Mouse (Mus musculus): Measurements from ENCODE around the gene Ccdc88c. TPM values are rescaled to one million over a fixed set of nuclear protein-coding genes. Genes with fewer than 3 reads are reported as not detected.

Ccdc88c gene
- polyA plus RNA-seq, 2 experiments, result 5.3 to 9.2 TPM

DNA sequence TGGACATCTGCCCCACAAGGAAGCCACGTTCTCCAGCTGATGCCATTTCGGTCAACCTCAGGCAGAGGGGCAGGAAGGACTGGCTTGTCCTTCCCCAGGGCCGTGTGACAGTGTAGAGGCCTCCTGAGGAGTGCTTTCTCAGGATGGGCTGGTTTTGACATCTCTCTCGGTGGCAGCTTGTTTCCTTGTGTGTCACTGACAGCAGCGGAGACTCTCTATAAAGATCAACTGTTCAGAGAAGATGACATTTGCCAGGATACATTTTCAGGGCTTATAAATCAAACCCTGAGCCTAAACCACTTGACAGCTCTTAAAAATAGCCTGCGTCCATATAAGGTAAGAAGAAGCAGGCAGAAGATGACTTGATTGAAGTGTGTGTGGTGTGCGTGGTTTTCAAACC, 59.0 kb downstream of the Ccdc88c start:
- H3K27ac ChIP-seq, result no peak overlapping the region
- DNase-seq (ENCODE audit: low read depth in 3 of 3, low spot score in 3 of 3) (no peak), ATAC-seq (ENCODE audit: insufficient read depth) (no peak)
- H3K4me1 ChIP-seq (replicated peaks; ENCODE audit: control insufficient read depth in 2 of 2, insufficient read depth in 2 of 2, low read length in 1 of 2), result peaks cover 3 to 9% of the 10 kb centered on the region in 2 experiments; a peak in 1 of 4 replicates
- no peak overlapping the region for H3K9ac ChIP-seq (replicated peaks)
- no peak overlapping the region for H3K4me3 ChIP-seq (ENCODE audit: insufficient read depth in 1 of 2, low read depth in 2 of 2, low read length in 2 of 2)
- WGBS (ENCODE audit: insufficient replicate concordance), result 65% methylated on average over 7 of the region's 7 CpGs
- H3K27me3 ChIP-seq (ENCODE audit: control insufficient read depth, insufficient read depth, low read length), result no peaks in the 10 kb centered on the region
- peaks cover 4% of the 10 kb centered on the region for H3K36me3 ChIP-seq (replicated peaks; ENCODE audit: control insufficient read depth, insufficient read depth, low read depth)
- H3K4me2 ChIP-seq (ENCODE audit: low read depth), result no peak overlapping the region
- H3K9me3 ChIP-seq (ENCODE audit: control insufficient read depth, low read length), result no peaks in the 10 kb centered on the region
- TF ChIP-seq CTCF (IDR thresholded peaks at IDR 0.05; ENCODE audit: low read depth) (no peak), EP300 (IDR thresholded peaks at IDR 0.05; ENCODE audit: low read depth) (no peak)

DNA sequence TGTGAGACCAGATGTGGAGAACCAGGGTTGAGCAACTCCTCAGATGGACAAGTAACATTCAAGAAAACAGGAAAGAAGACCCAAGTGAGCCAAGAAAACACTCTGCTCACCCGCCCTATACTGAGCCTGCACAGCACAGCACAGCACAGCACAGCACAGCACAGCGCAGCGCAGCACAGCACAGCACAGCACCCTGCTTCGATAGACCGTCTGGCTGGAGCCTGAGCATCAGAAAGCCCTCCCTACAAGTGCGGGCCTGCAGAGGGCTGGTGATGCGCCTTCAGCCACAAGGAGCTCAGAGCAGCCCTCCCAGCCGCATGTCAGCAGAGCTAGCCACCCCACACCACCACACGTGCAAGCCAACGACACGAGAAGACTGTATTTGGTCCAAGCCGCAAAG, 61.5 kb downstream of the Ccdc88c start:
- 90% methylated on average over 12 of the region's 12 CpGs for WGBS (ENCODE audit: insufficient replicate concordance)
- no peak for ATAC-seq (ENCODE audit: insufficient read depth)
- H3K36me3 ChIP-seq (replicated peaks; ENCODE audit: control insufficient read depth, insufficient read depth, low read depth), result peaks cover 10% of the 10 kb centered on the region

DNA sequence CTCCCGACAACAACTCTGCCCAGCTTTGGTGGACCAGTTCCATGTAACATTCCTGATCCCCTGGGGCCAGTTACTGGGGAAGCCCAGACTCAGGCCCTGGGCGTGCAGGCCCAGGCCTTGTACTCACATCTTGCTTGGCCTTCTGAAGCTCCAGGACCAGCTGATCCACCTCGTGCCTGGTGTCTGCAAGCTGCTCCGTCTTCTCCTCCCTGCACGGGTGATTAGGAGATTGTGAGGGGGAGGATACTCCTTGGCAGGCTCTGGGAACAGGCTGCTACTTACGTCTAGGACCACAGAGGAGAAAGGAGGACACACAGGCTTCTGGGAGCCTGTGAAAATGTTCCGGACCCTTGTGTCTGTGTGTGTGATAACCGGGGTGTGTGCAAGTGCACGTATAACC, 62.6 kb downstream of the Ccdc88c start:
- Histone ChIP-seq H3K4me3 (ENCODE audit: insufficient read depth in 1 of 2, low read depth in 2 of 2, low read length in 2 of 2) (no peak overlapping the region), H3K36me3 (replicated peaks; ENCODE audit: control insufficient read depth, insufficient read depth, low read depth) (peaks cover 10% of the 10 kb centered on the region), H3K9me3 (ENCODE audit: control insufficient read depth, low read length) (no peaks in the 10 kb centered on the region), H3K4me2 (ENCODE audit: low read depth) (no peak overlapping the region), H3K9ac (replicated peaks) (no peak overlapping the region), H3K27me3 (ENCODE audit: control insufficient read depth, insufficient read depth, low read length) (no peaks in the 10 kb centered on the region), H3K27ac (no peak overlapping the region), H3K4me1 (replicated peaks; ENCODE audit: control insufficient read depth in 2 of 2, insufficient read depth in 2 of 2, low read length in 1 of 2) (peaks cover 3 to 10% of the 10 kb centered on the region in 2 experiments; a peak in 1 of 4 replicates)
- DNase-seq (ENCODE audit: low read depth in 3 of 3, low spot score in 3 of 3) (no peak), ATAC-seq (ENCODE audit: insufficient read depth) (no peak)
- no peak for TF ChIP-seq CTCF (IDR thresholded peaks at IDR 0.05; ENCODE audit: low read depth)
- TF ChIP-seq EP300 (IDR thresholded peaks at IDR 0.05; ENCODE audit: low read depth), result no peak
- WGBS (ENCODE audit: insufficient replicate concordance), result 84% methylated on average over 9 of the region's 9 CpGs

More for the DNA sequence above, 61.5 kb downstream of the Ccdc88c start:
- Histone ChIP-seq H3K4me1 (replicated peaks; ENCODE audit: control insufficient read depth in 2 of 2, insufficient read depth in 2 of 2, low read length in 1 of 2) (peaks cover 3 to 10% of the 10 kb centered on the region in 2 experiments; a peak in 1 of 4 replicates), H3K9ac (replicated peaks) (no peak overlapping the region), H3K27ac (no peak overlapping the region), H3K4me3 (ENCODE audit: insufficient read depth in 1 of 2, low read depth in 2 of 2, low read length in 2 of 2) (no peak overlapping the region), H3K9me3 (ENCODE audit: control insufficient read depth, low read length) (no peaks in the 10 kb centered on the region), H3K27me3 (ENCODE audit: control insufficient read depth, insufficient read depth, low read length) (no peaks in the 10 kb centered on the region), H3K4me2 (ENCODE audit: low read depth) (no peak overlapping the region)
- TF ChIP-seq CTCF (IDR thresholded peaks at IDR 0.05; ENCODE audit: low read depth) (no peak), EP300 (IDR thresholded peaks at IDR 0.05; ENCODE audit: low read depth) (no peak)
- DNase-seq (ENCODE audit: low read depth in 3 of 3, low spot score in 3 of 3), result no peak

DNA sequence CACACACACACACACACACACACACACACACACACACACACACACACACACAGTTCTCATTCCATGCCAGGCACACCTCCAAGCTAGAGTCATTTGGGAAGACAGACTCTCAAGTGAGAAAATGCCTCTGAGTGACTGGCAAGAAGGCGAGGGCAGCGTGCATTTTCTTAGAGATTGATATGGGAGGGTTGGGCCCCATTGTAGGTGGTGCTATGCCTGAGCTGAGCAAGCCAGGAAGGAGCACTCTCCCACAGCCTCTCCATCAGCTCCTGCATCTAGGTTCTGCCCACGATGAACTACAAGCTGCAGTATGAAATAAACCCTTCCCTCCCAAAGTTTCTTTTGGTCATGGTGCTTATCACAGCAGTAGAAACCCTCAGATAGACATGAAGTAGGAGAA, 63.6 kb downstream of the Ccdc88c start:
- Histone ChIP-seq H3K4me1 (replicated peaks; ENCODE audit: control insufficient read depth in 2 of 2, insufficient read depth in 2 of 2, low read length in 1 of 2) (peaks cover 4 to 10% of the 10 kb centered on the region in 2 experiments; a peak in 2 of 4 replicates), H3K9me3 (ENCODE audit: control insufficient read depth, low read length) (no peaks in the 10 kb centered on the region), H3K4me2 (ENCODE audit: low read depth) (no peak overlapping the region), H3K27me3 (ENCODE audit: control insufficient read depth, insufficient read depth, low read length) (no peaks in the 10 kb centered on the region), H3K27ac (no peak overlapping the region), H3K9ac (replicated peaks) (no peak overlapping the region; the same call in 1 of the 2 replicates), H3K36me3 (replicated peaks; ENCODE audit: control insufficient read depth, insufficient read depth, low read depth) (peaks cover 10% of the 10 kb centered on the region), H3K4me3 (ENCODE audit: insufficient read depth in 1 of 2, low read depth in 2 of 2, low read length in 2 of 2) (no peak overlapping the region)
- 34% methylated on average over 3 of the region's 3 CpGs for WGBS (ENCODE audit: insufficient replicate concordance)
- TF ChIP-seq CTCF (IDR thresholded peaks at IDR 0.05; ENCODE audit: low read depth) (no peak), EP300 (IDR thresholded peaks at IDR 0.05; ENCODE audit: low read depth) (no peak)
- DNase-seq (ENCODE audit: low read depth in 3 of 3, low spot score in 3 of 3), result no peak
- ATAC-seq (ENCODE audit: insufficient read depth), result peak; percentile 31; the same call in 1 of the 2 replicates

DNA sequence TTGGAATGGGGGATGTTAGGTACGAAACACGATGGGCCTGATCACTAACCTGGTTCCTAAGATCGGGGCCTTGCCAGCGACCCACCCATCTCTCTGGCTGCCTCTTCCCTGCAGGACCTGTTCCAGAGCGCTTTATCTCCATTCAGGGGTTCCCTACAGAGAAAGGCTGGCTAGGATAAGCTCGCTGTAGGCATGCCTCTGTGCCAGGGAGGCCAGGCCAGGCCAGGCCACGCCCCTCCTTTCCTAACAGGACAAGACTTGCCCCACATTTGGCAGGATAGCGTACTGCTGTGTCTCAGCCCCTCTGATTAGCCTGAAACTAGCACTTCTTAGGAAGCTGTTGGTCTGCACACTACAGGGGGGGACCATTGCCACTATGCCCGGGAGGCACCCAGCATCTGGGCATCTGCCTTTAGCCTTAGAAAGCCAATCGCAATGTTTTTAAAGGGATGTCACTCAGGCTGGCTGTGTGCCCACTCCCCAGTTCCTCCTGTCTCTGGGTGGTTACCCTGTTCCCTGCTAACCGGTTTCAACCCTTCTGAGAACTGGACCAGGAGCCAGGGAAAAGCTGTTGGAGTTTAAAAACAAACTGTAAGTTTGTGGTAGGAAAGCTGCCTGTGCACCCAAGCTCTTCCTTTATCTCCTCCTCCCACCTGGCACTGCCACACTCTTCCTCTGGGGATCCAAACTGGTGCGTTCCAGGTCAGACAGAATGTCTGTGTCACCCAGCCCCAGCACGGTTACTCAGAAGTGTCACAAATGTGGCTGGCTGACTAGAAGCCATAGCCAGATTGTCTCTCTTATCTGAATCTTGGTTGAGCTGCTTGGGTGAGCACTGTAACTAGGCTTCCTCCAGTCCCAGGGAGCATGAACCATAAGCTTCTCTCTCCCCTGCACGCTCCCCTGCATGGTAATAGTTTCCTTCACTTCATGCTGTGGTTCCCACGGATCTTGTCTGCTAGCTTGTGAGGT, 69.9 kb downstream of the Ccdc88c start:
- H3K36me3 ChIP-seq (replicated peaks; ENCODE audit: control insufficient read depth, insufficient read depth, low read depth), result peaks cover 3% of the 10 kb centered on the region
- peak overlapping the region; percentile 99 for H3K27ac ChIP-seq
- H3K4me1 ChIP-seq (replicated peaks; ENCODE audit: control insufficient read depth in 2 of 2, insufficient read depth in 2 of 2, low read length in 1 of 2), result peaks cover 60 to 61% of the 10 kb centered on the region in 2 experiments
- H3K4me2 ChIP-seq (ENCODE audit: low read depth), result peak overlapping the region; percentile 70
- peak overlapping the region; percentile 72 for H3K9ac ChIP-seq (replicated peaks)
- peak; percentile 70 to 87 (median 78) for DNase-seq (ENCODE audit: low read depth in 3 of 3, low spot score in 3 of 3)
- peak; percentile 75 for ATAC-seq (ENCODE audit: insufficient read depth)
- 25% methylated on average over 15 of the region's 15 CpGs for WGBS (ENCODE audit: insufficient replicate concordance)
- TF ChIP-seq CTCF (IDR thresholded peaks at IDR 0.05; ENCODE audit: low read depth) (no peak), EP300 (IDR thresholded peaks at IDR 0.05; ENCODE audit: low read depth) (peak; percentile 75)
- H3K9me3 ChIP-seq (ENCODE audit: control insufficient read depth, low read length), result no peaks in the 10 kb centered on the region
- peak overlapping the region in 1 of 2 experiments; percentile 28; a peak in 3 of 4 replicates for H3K4me3 ChIP-seq (ENCODE audit: insufficient read depth in 1 of 2, low read depth in 2 of 2, low read length in 2 of 2)
- H3K27me3 ChIP-seq (ENCODE audit: control insufficient read depth, insufficient read depth, low read length), result no peaks in the 10 kb centered on the region

All from liver, embryonic 14.5 days (tissue).